In the genomic region with DNA sequence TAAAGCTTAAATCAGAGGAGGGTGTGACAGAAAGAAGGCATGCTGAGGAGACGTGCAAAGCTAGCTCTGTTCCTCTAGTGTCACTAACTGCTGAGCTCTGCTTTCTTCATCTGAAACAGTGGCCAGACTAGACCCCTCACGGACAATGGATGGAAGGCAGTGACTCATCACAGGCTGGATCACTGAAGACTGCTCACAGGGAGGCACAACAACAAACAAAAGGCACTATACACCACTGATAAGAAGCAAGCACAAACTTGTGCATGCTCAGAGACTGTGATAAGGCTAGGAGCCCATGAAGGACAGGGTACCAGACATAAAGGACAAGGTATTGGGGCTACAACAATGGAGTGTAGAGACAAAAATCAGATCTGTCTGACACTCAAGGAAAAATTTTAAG, we compare ENCODE assay signal across 18 mouse cellular contexts. TPM values are rescaled to one million over a fixed set of nuclear protein-coding genes. Genes with fewer than 3 reads are reported as not detected.
"Had no signal": no experiment of that assay in that cellular context is flagged by ENCODE, and none has a peak within 500 bp of the region (broad histone marks: within the 10 kb centered on the region; RNA-seq: fewer than 3 reads in every experiment).

No protein-coding gene starts in this region.

- H3K9me3 ChIP-seq: lung, embryonic 15.5 days; midbrain, embryonic 10.5 days; midbrain, embryonic 13.5 days had no signal

- DNase-seq: kidney, adult 8-10 months; kidney, postnatal 14 days; kidney, postnatal 4 days; layer of hippocampus, adult 9-11 months; layer of hippocampus, postnatal 36 days; lung, adult 18-20 months; lung, postnatal 14 days; lung, postnatal 4 days; thymus, adult 18-20 months; thymus, postnatal 36 days had no signal

- H3K27ac ChIP-seq: layer of hippocampus, adult 2 months; left cerebral cortex, adult 2 months; lung, embryonic 15.5 days; midbrain, embryonic 10.5 days; midbrain, embryonic 13.5 days had no signal

- H3K4me3 ChIP-seq: layer of hippocampus, adult 2 months; left cerebral cortex, adult 2 months; lung, embryonic 15.5 days; midbrain, embryonic 10.5 days; midbrain, embryonic 13.5 days had no signal

- H3K9ac ChIP-seq: lung, embryonic 15.5 days; midbrain, embryonic 13.5 days had no signal

- ATAC-seq: intestine, postnatal 0 days; midbrain, embryonic 13.5 days; midbrain, embryonic 16.5 days had no signal

- H3K4me2 ChIP-seq: lung, embryonic 15.5 days; midbrain, embryonic 13.5 days had no signal

- H3K4me1 ChIP-seq: lung, embryonic 15.5 days; midbrain, embryonic 10.5 days; midbrain, embryonic 13.5 days had no signal

- H3K27me3 ChIP-seq: lung, embryonic 15.5 days; midbrain, embryonic 13.5 days had no signal

RNA-seq across cellular contexts. Expression of a gene that starts 29.0 kb away (rescaled TPM):
- total RNA-seq: megakaryocyte, adult 5-6 weeks had no signal
